Mouse (Mus musculus): ENCODE measurements around the gene Taf11. TPM values are rescaled to one million over a fixed set of nuclear protein-coding genes. Genes with fewer than 3 reads are reported as not detected.

The Taf11 gene
- polyA plus RNA-seq, 1 experiment, result 3.9 TPM

GRCm38 (mm10) chr17:27937054-27937615 lies 27.5 kb upstream of the Taf11 start:
- TF ChIP-seq CTCF (IDR thresholded peaks at IDR 0.05; ENCODE audit: extremely low read depth, insufficient read length, insufficient replicate concordance, low read depth, low read length) (no peak), POLR2A (IDR thresholded peaks at IDR 0.05; ENCODE audit: low read depth, low read length) (no peak)
- Histone ChIP-seq H3K27me3 (ENCODE audit: control insufficient read depth, insufficient read depth, low read length) (no peaks in the 10 kb centered on the region), H3K36me3 (ENCODE audit: control insufficient read depth, insufficient read depth, low read length) (no peaks in the 10 kb centered on the region), H3K4me1 (ENCODE audit: control insufficient read depth, insufficient read depth, insufficient read length, low read length) (peaks cover 12% of the 10 kb centered on the region), H3K27ac (ENCODE audit: insufficient read depth, low read depth, low read length) (no peak overlapping the region), H3K4me3 (ENCODE audit: low read depth, low read length) (no peak overlapping the region)
- whole genome bisulfite sequencing, result 81% methylated on average over 4 of the region's 4 CpGs

- Histone ChIP-seq H3K36me3 (ENCODE audit: control insufficient read depth, insufficient read depth, low read length) (no peaks in the 10 kb centered on the region), H3K4me1 (ENCODE audit: control insufficient read depth, insufficient read depth, insufficient read length, low read length) (peaks cover 6% of the 10 kb centered on the region), H3K27ac (ENCODE audit: insufficient read depth, low read depth, low read length) (no peak overlapping the region), H3K4me3 (ENCODE audit: low read depth, low read length) (no peak overlapping the region), H3K27me3 (ENCODE audit: control insufficient read depth, insufficient read depth, low read length) (no peaks in the 10 kb centered on the region)
- TF ChIP-seq POLR2A (IDR thresholded peaks at IDR 0.05; ENCODE audit: low read depth, low read length) (no peak), CTCF (IDR thresholded peaks at IDR 0.05; ENCODE audit: extremely low read depth, insufficient read length, insufficient replicate concordance, low read depth, low read length) (no peak)
- WGBS, result 76% methylated on average over 3 of the region's 3 CpGs
Measured at GRCm38 (mm10) chr17:27935091-27935490, 25.4 kb upstream of the Taf11 start.

- WGBS, result 87% methylated on average over 10 of the region's 10 CpGs
- Histone ChIP-seq H3K27me3 (ENCODE audit: control insufficient read depth, insufficient read depth, low read length) (no peaks in the 10 kb centered on the region), H3K4me1 (ENCODE audit: control insufficient read depth, insufficient read depth, insufficient read length, low read length) (peaks cover 4% of the 10 kb centered on the region), H3K36me3 (ENCODE audit: control insufficient read depth, insufficient read depth, low read length) (no peaks in the 10 kb centered on the region), H3K4me3 (ENCODE audit: low read depth, low read length) (no peak overlapping the region), H3K27ac (ENCODE audit: insufficient read depth, low read depth, low read length) (peak overlapping the region; percentile 28)
- TF ChIP-seq CTCF (IDR thresholded peaks at IDR 0.05; ENCODE audit: extremely low read depth, insufficient read length, insufficient replicate concordance, low read depth, low read length) (no peak), POLR2A (IDR thresholded peaks at IDR 0.05; ENCODE audit: low read depth, low read length) (no peak)
Measured at GRCm38 (mm10) chr17:27934136-27934910, 24.7 kb upstream of the Taf11 start.

GRCm38 (mm10) chr17:27931826-27932225 lies 22.2 kb upstream of the Taf11 start:
- no peak overlapping the region for H3K27ac ChIP-seq (ENCODE audit: insufficient read depth, low read depth, low read length)
- no peaks in the 10 kb centered on the region for H3K27me3 ChIP-seq (ENCODE audit: control insufficient read depth, insufficient read depth, low read length)
- peaks cover 2% of the 10 kb centered on the region; the same call in 1 of the 2 replicates for H3K4me1 ChIP-seq (ENCODE audit: control insufficient read depth, insufficient read depth, insufficient read length, low read length)
- H3K36me3 ChIP-seq (ENCODE audit: control insufficient read depth, insufficient read depth, low read length), result no peaks in the 10 kb centered on the region
- no peak for TF ChIP-seq CTCF (IDR thresholded peaks at IDR 0.05; ENCODE audit: extremely low read depth, insufficient read length, insufficient replicate concordance, low read depth, low read length)
- no peak for TF ChIP-seq POLR2A (IDR thresholded peaks at IDR 0.05; ENCODE audit: low read depth, low read length)
- WGBS, result 71% methylated on average over 4 of the region's 4 CpGs
- no peak overlapping the region for H3K4me3 ChIP-seq (ENCODE audit: low read depth, low read length)

- 84% methylated on average over 5 of the region's 5 CpGs for WGBS
- H3K27me3 ChIP-seq (ENCODE audit: control insufficient read depth, insufficient read depth, low read length), result no peaks in the 10 kb centered on the region
- TF ChIP-seq CTCF (IDR thresholded peaks at IDR 0.05; ENCODE audit: extremely low read depth, insufficient read length, insufficient replicate concordance, low read depth, low read length) (no peak), POLR2A (IDR thresholded peaks at IDR 0.05; ENCODE audit: low read depth, low read length) (no peak)
- no peaks in the 10 kb centered on the region for H3K36me3 ChIP-seq (ENCODE audit: control insufficient read depth, insufficient read depth, low read length)
- peaks cover 3% of the 10 kb centered on the region; the same call in 1 of the 2 replicates for H3K4me1 ChIP-seq (ENCODE audit: control insufficient read depth, insufficient read depth, insufficient read length, low read length)
- H3K27ac ChIP-seq (ENCODE audit: insufficient read depth, low read depth, low read length), result no peak overlapping the region
- no peak overlapping the region for H3K4me3 ChIP-seq (ENCODE audit: low read depth, low read length)
Measured at GRCm38 (mm10) chr17:27930291-27930690, 20.6 kb upstream of the Taf11 start.

- no peak for TF ChIP-seq CTCF (IDR thresholded peaks at IDR 0.05; ENCODE audit: extremely low read depth, insufficient read length, insufficient replicate concordance, low read depth, low read length)
- TF ChIP-seq POLR2A (IDR thresholded peaks at IDR 0.05; ENCODE audit: low read depth, low read length), result no peak
- Histone ChIP-seq H3K27ac (ENCODE audit: insufficient read depth, low read depth, low read length) (peak overlapping the region; percentile 41), H3K4me3 (ENCODE audit: low read depth, low read length) (no peak overlapping the region), H3K36me3 (ENCODE audit: control insufficient read depth, insufficient read depth, low read length) (no peaks in the 10 kb centered on the region), H3K27me3 (ENCODE audit: control insufficient read depth, insufficient read depth, low read length) (no peaks in the 10 kb centered on the region), H3K4me1 (ENCODE audit: control insufficient read depth, insufficient read depth, insufficient read length, low read length) (peaks cover 13% of the 10 kb centered on the region; the same call in 1 of the 2 replicates)
- 61% methylated on average over 7 of the region's 7 CpGs for WGBS
Measured at GRCm38 (mm10) chr17:27925504-27925903, 15.9 kb upstream of the Taf11 start.

GRCm38 (mm10) chr17:27925054-27925453 lies 15.4 kb upstream of the Taf11 start:
- no peak for TF ChIP-seq CTCF (IDR thresholded peaks at IDR 0.05; ENCODE audit: extremely low read depth, insufficient read length, insufficient replicate concordance, low read depth, low read length)
- TF ChIP-seq POLR2A (IDR thresholded peaks at IDR 0.05; ENCODE audit: low read depth, low read length), result no peak
- Histone ChIP-seq H3K4me3 (ENCODE audit: low read depth, low read length) (no peak overlapping the region), H3K4me1 (ENCODE audit: control insufficient read depth, insufficient read depth, insufficient read length, low read length) (peaks cover 13% of the 10 kb centered on the region; the same call in 1 of the 2 replicates), H3K27me3 (ENCODE audit: control insufficient read depth, insufficient read depth, low read length) (no peaks in the 10 kb centered on the region), H3K36me3 (ENCODE audit: control insufficient read depth, insufficient read depth, low read length) (no peaks in the 10 kb centered on the region), H3K27ac (ENCODE audit: insufficient read depth, low read depth, low read length) (peak overlapping the region; percentile 42)
- 17% methylated on average over 4 of the region's 4 CpGs for WGBS
